Mouse (Mus musculus): ENCODE measurements around the gene Dao. TPM values are rescaled to one million over a fixed set of nuclear protein-coding genes. Genes with fewer than 3 reads are reported as not detected.

Gene Dao
- polyA plus RNA-seq, 1 experiment from 2014 or later, result 3.1 TPM

GRCm38 (mm10) chr5:114045134-114045533 lies 41.6 kb downstream of the Dao start:
- Histone ChIP-seq H3K9me3 (replicated peaks; ENCODE audit: control insufficient read depth, low read length) (no peaks in the 10 kb centered on the region), H3K4me1 (ENCODE audit: control insufficient read depth, insufficient read depth, low read length) (peaks cover 4% of the 10 kb centered on the region; the same call in 1 of the 2 replicates), H3K27me3 (ENCODE audit: control insufficient read depth, insufficient read depth, low read length) (no peaks in the 10 kb centered on the region), H3K9ac (ENCODE audit: low read length) (no peak overlapping the region), H3K36me3 (ENCODE audit: control insufficient read depth, insufficient read depth, low read length) (no peaks in the 10 kb centered on the region), H3K27ac (ENCODE audit: low read length) (no peak overlapping the region), H3K4me2 (ENCODE audit: low read depth, low read length) (no peak overlapping the region), H3K4me3 (replicated peaks; ENCODE audit: low read length) (no peak overlapping the region)
- ATAC-seq (ENCODE audit: insufficient read depth, low FRiP score), result no peak
- 66% methylated on average over 1 of the region's 1 CpGs for WGBS

GRCm38 (mm10) chr5:114046151-114046550 lies 42.6 kb downstream of the Dao start:
- H3K4me1 ChIP-seq (ENCODE audit: control insufficient read depth, insufficient read depth, low read length), result peaks cover under 1% of the 10 kb centered on the region; the same call in 1 of the 2 replicates
- no peak overlapping the region for H3K4me3 ChIP-seq (replicated peaks; ENCODE audit: low read length)
- H3K4me2 ChIP-seq (ENCODE audit: low read depth, low read length), result no peak overlapping the region
- 55% methylated on average over 3 of the region's 3 CpGs for WGBS
- H3K27ac ChIP-seq (ENCODE audit: low read length), result no peak overlapping the region
- H3K27me3 ChIP-seq (ENCODE audit: control insufficient read depth, insufficient read depth, low read length), result no peaks in the 10 kb centered on the region
- ATAC-seq (ENCODE audit: insufficient read depth, low FRiP score), result no peak
- no peaks in the 10 kb centered on the region for H3K36me3 ChIP-seq (ENCODE audit: control insufficient read depth, insufficient read depth, low read length)
- H3K9ac ChIP-seq (ENCODE audit: low read length), result no peak overlapping the region
- H3K9me3 ChIP-seq (replicated peaks; ENCODE audit: control insufficient read depth, low read length), result 0 out of 2 replicates have a peak, but pooled peaks cover 3% of the 10 kb centered on the region

- no peak overlapping the region for H3K4me2 ChIP-seq (ENCODE audit: low read depth, low read length)
- no peaks in the 10 kb centered on the region for H3K36me3 ChIP-seq (ENCODE audit: control insufficient read depth, insufficient read depth, low read length)
- H3K27ac ChIP-seq (ENCODE audit: low read length), result no peak overlapping the region
- 48% methylated on average over 3 of the region's 3 CpGs for WGBS
- no peaks in the 10 kb centered on the region for H3K4me1 ChIP-seq (ENCODE audit: control insufficient read depth, insufficient read depth, low read length)
- no peak overlapping the region for H3K4me3 ChIP-seq (replicated peaks; ENCODE audit: low read length)
- H3K9me3 ChIP-seq (replicated peaks; ENCODE audit: control insufficient read depth, low read length), result 0 out of 2 replicates have a peak, but pooled peaks cover 3% of the 10 kb centered on the region
- H3K27me3 ChIP-seq (ENCODE audit: control insufficient read depth, insufficient read depth, low read length), result no peaks in the 10 kb centered on the region
- no peak for ATAC-seq (ENCODE audit: insufficient read depth, low FRiP score)
- H3K9ac ChIP-seq (ENCODE audit: low read length), result no peak overlapping the region
Observed at GRCm38 (mm10) chr5:114046604-114047003, 43.1 kb downstream of the Dao start.

GRCm38 (mm10) chr5:114047182-114047581 lies 43.7 kb downstream of the Dao start:
- ATAC-seq (ENCODE audit: insufficient read depth, low FRiP score), result no peak
- Histone ChIP-seq H3K36me3 (ENCODE audit: control insufficient read depth, insufficient read depth, low read length) (no peaks in the 10 kb centered on the region), H3K9me3 (replicated peaks; ENCODE audit: control insufficient read depth, low read length) (0 out of 2 replicates have a peak, but pooled peaks cover 3% of the 10 kb centered on the region), H3K4me3 (replicated peaks; ENCODE audit: low read length) (no peak overlapping the region), H3K27me3 (ENCODE audit: control insufficient read depth, insufficient read depth, low read length) (no peaks in the 10 kb centered on the region), H3K9ac (ENCODE audit: low read length) (no peak overlapping the region), H3K4me1 (ENCODE audit: control insufficient read depth, insufficient read depth, low read length) (0 out of 2 replicates have a peak, but pooled peaks cover 3% of the 10 kb centered on the region), H3K27ac (ENCODE audit: low read length) (no peak overlapping the region), H3K4me2 (ENCODE audit: low read depth, low read length) (no peak overlapping the region)
- WGBS, result 74% methylated on average over 5 of the region's 5 CpGs

- H3K27me3 ChIP-seq (ENCODE audit: control insufficient read depth, insufficient read depth, low read length), result no peaks in the 10 kb centered on the region
- H3K36me3 ChIP-seq (ENCODE audit: control insufficient read depth, insufficient read depth, low read length), result no peaks in the 10 kb centered on the region
- WGBS, result 46% methylated on average over 12 of the region's 12 CpGs
- no peak overlapping the region for H3K4me3 ChIP-seq (replicated peaks; ENCODE audit: low read length)
- H3K9ac ChIP-seq (ENCODE audit: low read length), result no peak overlapping the region
- ATAC-seq (ENCODE audit: insufficient read depth, low FRiP score), result no peak
- H3K9me3 ChIP-seq (replicated peaks; ENCODE audit: control insufficient read depth, low read length), result 0 out of 2 replicates have a peak, but pooled peaks cover 3% of the 10 kb centered on the region
- no peak overlapping the region for H3K4me2 ChIP-seq (ENCODE audit: low read depth, low read length)
- H3K4me1 ChIP-seq (ENCODE audit: control insufficient read depth, insufficient read depth, low read length), result 0 out of 2 replicates have a peak, but pooled peaks cover 3% of the 10 kb centered on the region
- no peak overlapping the region for H3K27ac ChIP-seq (ENCODE audit: low read length)
Observed at GRCm38 (mm10) chr5:114048731-114049308, 45.3 kb downstream of the Dao start.

- no peak overlapping the region for H3K27ac ChIP-seq (ENCODE audit: low read length)
- 22% methylated on average over 9 of the region's 9 CpGs for WGBS
- no peaks in the 10 kb centered on the region for H3K36me3 ChIP-seq (ENCODE audit: control insufficient read depth, insufficient read depth, low read length)
- no peaks in the 10 kb centered on the region for H3K27me3 ChIP-seq (ENCODE audit: control insufficient read depth, insufficient read depth, low read length)
- H3K9ac ChIP-seq (ENCODE audit: low read length), result no peak overlapping the region
- peak; percentile 47; the same call in 1 of the 2 replicates for ATAC-seq (ENCODE audit: insufficient read depth, low FRiP score)
- H3K4me2 ChIP-seq (ENCODE audit: low read depth, low read length), result peak overlapping the region; percentile 40
- H3K4me3 ChIP-seq (replicated peaks; ENCODE audit: low read length), result no peak overlapping the region
- 0 out of 2 replicates have a peak, but pooled peaks cover 3% of the 10 kb centered on the region for H3K9me3 ChIP-seq (replicated peaks; ENCODE audit: control insufficient read depth, low read length)
- H3K4me1 ChIP-seq (ENCODE audit: control insufficient read depth, insufficient read depth, low read length), result 0 out of 2 replicates have a peak, but pooled peaks cover 3% of the 10 kb centered on the region
Observed at GRCm38 (mm10) chr5:114052246-114052761, 48.8 kb downstream of the Dao start.

GRCm38 (mm10) chr5:114057129-114057731 lies 53.7 kb downstream of the Dao start:
- H3K4me2 ChIP-seq (ENCODE audit: low read depth, low read length), result no peak overlapping the region
- no peak overlapping the region for H3K4me3 ChIP-seq (replicated peaks; ENCODE audit: low read length)
- 84% methylated on average over 9 of the region's 9 CpGs for WGBS
- H3K27ac ChIP-seq (ENCODE audit: low read length), result no peak overlapping the region
- H3K9me3 ChIP-seq (replicated peaks; ENCODE audit: control insufficient read depth, low read length), result no peaks in the 10 kb centered on the region
- H3K27me3 ChIP-seq (ENCODE audit: control insufficient read depth, insufficient read depth, low read length), result no peaks in the 10 kb centered on the region
- no peaks in the 10 kb centered on the region for H3K36me3 ChIP-seq (ENCODE audit: control insufficient read depth, insufficient read depth, low read length)
- ATAC-seq (ENCODE audit: insufficient read depth, low FRiP score), result no peak
- H3K9ac ChIP-seq (ENCODE audit: low read length), result no peak overlapping the region
- H3K4me1 ChIP-seq (ENCODE audit: control insufficient read depth, insufficient read depth, low read length), result no peaks in the 10 kb centered on the region

GRCm38 (mm10) chr5:114061675-114062074 lies 58.2 kb downstream of the Dao start:
- no peaks in the 10 kb centered on the region for H3K36me3 ChIP-seq (ENCODE audit: control insufficient read depth, insufficient read depth, low read length)
- no peak overlapping the region for H3K9ac ChIP-seq (ENCODE audit: low read length)
- H3K27me3 ChIP-seq (ENCODE audit: control insufficient read depth, insufficient read depth, low read length), result no peaks in the 10 kb centered on the region
- no peak overlapping the region for H3K4me3 ChIP-seq (replicated peaks; ENCODE audit: low read length)
- no peak for ATAC-seq (ENCODE audit: insufficient read depth, low FRiP score)
- no peak overlapping the region for H3K27ac ChIP-seq (ENCODE audit: low read length)
- H3K9me3 ChIP-seq (replicated peaks; ENCODE audit: control insufficient read depth, low read length), result no peaks in the 10 kb centered on the region
- no peak overlapping the region for H3K4me2 ChIP-seq (ENCODE audit: low read depth, low read length)
- H3K4me1 ChIP-seq (ENCODE audit: control insufficient read depth, insufficient read depth, low read length), result no peaks in the 10 kb centered on the region
- whole genome bisulfite sequencing, result 40% methylated on average over 7 of the region's 7 CpGs

GRCm38 (mm10) chr5:114063958-114064357 lies 60.5 kb downstream of the Dao start:
- H3K9me3 ChIP-seq (replicated peaks; ENCODE audit: control insufficient read depth, low read length), result no peaks in the 10 kb centered on the region
- 80% methylated on average over 4 of the region's 4 CpGs for WGBS
- H3K4me2 ChIP-seq (ENCODE audit: low read depth, low read length), result no peak overlapping the region
- H3K4me1 ChIP-seq (ENCODE audit: control insufficient read depth, insufficient read depth, low read length), result no peaks in the 10 kb centered on the region
- H3K27ac ChIP-seq (ENCODE audit: low read length), result no peak overlapping the region
- H3K36me3 ChIP-seq (ENCODE audit: control insufficient read depth, insufficient read depth, low read length), result no peaks in the 10 kb centered on the region
- no peak overlapping the region for H3K4me3 ChIP-seq (replicated peaks; ENCODE audit: low read length)
- no peak overlapping the region for H3K9ac ChIP-seq (ENCODE audit: low read length)
- ATAC-seq (ENCODE audit: insufficient read depth, low FRiP score), result no peak
- H3K27me3 ChIP-seq (ENCODE audit: control insufficient read depth, insufficient read depth, low read length), result no peaks in the 10 kb centered on the region

All from stomach, embryonic 16.5 days (tissue).